Mouse (Mus musculus): ENCODE data around the gene Tuba3a. TPM values are rescaled to one million over a fixed set of nuclear protein-coding genes. Genes with fewer than 3 reads are reported as not detected.

Tuba3a gene
- polyA plus RNA-seq, 1 experiment from 2014 or later: 0.17 TPM

- no peak overlapping the region for H3K27ac ChIP-seq
- H3K9ac ChIP-seq (ENCODE audit: low read depth, low read length): no peak overlapping the region
- TF ChIP-seq CTCF (IDR thresholded peaks at IDR 0.05; ENCODE audit: low read depth): no peak
- H3K27me3 ChIP-seq (ENCODE audit: insufficient read depth, low read length): no peaks in the 10 kb centered on the region
- no peaks in the 10 kb centered on the region for H3K9me3 ChIP-seq (replicated peaks; ENCODE audit: low read length)
- no peak overlapping the region for H3K4me3 ChIP-seq (replicated peaks; ENCODE audit: low read depth, low read length)
- no peaks in the 10 kb centered on the region for H3K36me3 ChIP-seq (ENCODE audit: insufficient read depth, low read length)
- no peak for ATAC-seq (replicated peaks; ENCODE audit: low FRiP score, low read depth)
- H3K4me2 ChIP-seq (ENCODE audit: low read length): no peak overlapping the region
- H3K4me1 ChIP-seq (replicated peaks; ENCODE audit: insufficient read depth, low read length): peaks cover 16% of the 10 kb centered on the region; the same call in 1 of the 2 replicates
- no peak for DNase-seq (ENCODE audit: low spot score)
- 50% methylated on average over 7 of the region's 7 CpGs for WGBS
Observed at GRCm38 (mm10) chr6:125317077-125317476, 31.2 kb upstream of the Tuba3a start.

- H3K9me3 ChIP-seq (replicated peaks; ENCODE audit: low read length): no peaks in the 10 kb centered on the region
- peaks cover 21% of the 10 kb centered on the region; the same call in 1 of the 2 replicates for H3K4me1 ChIP-seq (replicated peaks; ENCODE audit: insufficient read depth, low read length)
- DNase-seq (ENCODE audit: low spot score) (no peak), ATAC-seq (replicated peaks; ENCODE audit: low FRiP score, low read depth) (no peak)
- H3K9ac ChIP-seq (ENCODE audit: low read depth, low read length): no peak overlapping the region
- H3K27me3 ChIP-seq (ENCODE audit: insufficient read depth, low read length): no peaks in the 10 kb centered on the region
- TF ChIP-seq CTCF (IDR thresholded peaks at IDR 0.05; ENCODE audit: low read depth): no peak
- WGBS: 62% methylated on average over 6 of the region's 6 CpGs
- H3K36me3 ChIP-seq (ENCODE audit: insufficient read depth, low read length): 0 out of 2 replicates have a peak, but pooled peaks cover 3% of the 10 kb centered on the region
- H3K4me2 ChIP-seq (ENCODE audit: low read length): no peak overlapping the region
- no peak overlapping the region for H3K4me3 ChIP-seq (replicated peaks; ENCODE audit: low read depth, low read length)
- H3K27ac ChIP-seq: peak overlapping the region; percentile 89; the same call in 1 of the 2 replicates
Observed at GRCm38 (mm10) chr6:125314746-125315145, 28.9 kb upstream of the Tuba3a start.

- peaks cover 21% of the 10 kb centered on the region; the same call in 1 of the 2 replicates for H3K4me1 ChIP-seq (replicated peaks; ENCODE audit: insufficient read depth, low read length)
- 32% methylated on average over 7 of the region's 7 CpGs for WGBS
- peak overlapping the region; percentile 62 for H3K4me3 ChIP-seq (replicated peaks; ENCODE audit: low read depth, low read length)
- ATAC-seq (replicated peaks; ENCODE audit: low FRiP score, low read depth) (peak; percentile 18; the same call in 1 of the 2 replicates), DNase-seq (ENCODE audit: low spot score) (no peak)
- TF ChIP-seq CTCF (IDR thresholded peaks at IDR 0.05; ENCODE audit: low read depth): no peak
- peak overlapping the region; percentile 89 for H3K27ac ChIP-seq
- no peaks in the 10 kb centered on the region for H3K27me3 ChIP-seq (ENCODE audit: insufficient read depth, low read length)
- H3K4me2 ChIP-seq (ENCODE audit: low read length): peak overlapping the region; percentile 84
- peak overlapping the region; percentile 92 for H3K9ac ChIP-seq (ENCODE audit: low read depth, low read length)
- peaks cover 7% of the 10 kb centered on the region for H3K36me3 ChIP-seq (ENCODE audit: insufficient read depth, low read length)
- H3K9me3 ChIP-seq (replicated peaks; ENCODE audit: low read length): no peaks in the 10 kb centered on the region
Observed at GRCm38 (mm10) chr6:125314231-125314563, 28.4 kb upstream of the Tuba3a start.

- DNase-seq (ENCODE audit: low spot score) (peak; percentile 94), ATAC-seq (replicated peaks; ENCODE audit: low FRiP score, low read depth) (peak; percentile 94)
- Histone ChIP-seq H3K4me3 (replicated peaks; ENCODE audit: low read depth, low read length) (peak within 1 kb of the TSS; percentile 62), H3K4me2 (ENCODE audit: low read length) (peak within 1 kb of the TSS; percentile 84), H3K9me3 (replicated peaks; ENCODE audit: low read length) (no peaks in the 10 kb centered on the region), H3K9ac (ENCODE audit: low read depth, low read length) (peak within 1 kb of the TSS; percentile 92), H3K27ac (peak within 1 kb of the TSS; percentile 89), H3K36me3 (ENCODE audit: insufficient read depth, low read length) (peaks cover 12% of the 10 kb centered on the region), H3K4me1 (replicated peaks; ENCODE audit: insufficient read depth, low read length) (peaks cover 21% of the 10 kb centered on the region; the same call in 1 of the 2 replicates), H3K27me3 (ENCODE audit: insufficient read depth, low read length) (no peaks in the 10 kb centered on the region)
- no peak for TF ChIP-seq CTCF (IDR thresholded peaks at IDR 0.05; ENCODE audit: low read depth)
- under 1% methylated on average over 45 of the region's 46 CpGs for WGBS
Observed at GRCm38 (mm10) chr6:125313546-125314230, 27.8 kb upstream of the Tuba3a start, which contains the start of gene Ltbr. Ltbr (minus strand) TSS chr6:125313885.

- no peaks in the 10 kb centered on the region for H3K9me3 ChIP-seq (replicated peaks; ENCODE audit: low read length)
- no peak for TF ChIP-seq CTCF (IDR thresholded peaks at IDR 0.05; ENCODE audit: low read depth)
- no peaks in the 10 kb centered on the region for H3K27me3 ChIP-seq (ENCODE audit: insufficient read depth, low read length)
- ATAC-seq (replicated peaks; ENCODE audit: low FRiP score, low read depth) (no peak), DNase-seq (ENCODE audit: low spot score) (no peak)
- H3K4me3 ChIP-seq (replicated peaks; ENCODE audit: low read depth, low read length): peak overlapping the region; percentile 62
- peak overlapping the region; percentile 89 for H3K27ac ChIP-seq
- peak overlapping the region; percentile 92 for H3K9ac ChIP-seq (ENCODE audit: low read depth, low read length)
- peaks cover 13% of the 10 kb centered on the region for H3K36me3 ChIP-seq (ENCODE audit: insufficient read depth, low read length)
- 39% methylated on average over 22 of the region's 22 CpGs for WGBS
- peak overlapping the region; percentile 84 for H3K4me2 ChIP-seq (ENCODE audit: low read length)
- H3K4me1 ChIP-seq (replicated peaks; ENCODE audit: insufficient read depth, low read length): peaks cover 21% of the 10 kb centered on the region; the same call in 1 of the 2 replicates
Observed at GRCm38 (mm10) chr6:125312581-125313355, 26.9 kb upstream of the Tuba3a start.

- no peak for DNase-seq (ENCODE audit: low spot score)
Observed at GRCm38 (mm10) chr6:125312171-125312570, 26.3 kb upstream of the Tuba3a start.

More at GRCm38 (mm10) chr6:125312171-125312570, 26.3 kb upstream of the Tuba3a start:
- Histone ChIP-seq H3K4me1 (replicated peaks; ENCODE audit: insufficient read depth, low read length) (peaks cover 21% of the 10 kb centered on the region; the same call in 1 of the 2 replicates), H3K36me3 (ENCODE audit: insufficient read depth, low read length) (peaks cover 15% of the 10 kb centered on the region), H3K4me3 (replicated peaks; ENCODE audit: low read depth, low read length) (peak overlapping the region; percentile 62; the same call in 1 of the 2 replicates), H3K9ac (ENCODE audit: low read depth, low read length) (peak overlapping the region; percentile 24; the same call in 1 of the 2 replicates), H3K27ac (no peak overlapping the region), H3K9me3 (replicated peaks; ENCODE audit: low read length) (no peaks in the 10 kb centered on the region), H3K4me2 (ENCODE audit: low read length) (peak overlapping the region; percentile 84), H3K27me3 (ENCODE audit: insufficient read depth, low read length) (no peaks in the 10 kb centered on the region)
- 70% methylated on average over 9 of the region's 9 CpGs for WGBS
- no peak for ATAC-seq (replicated peaks; ENCODE audit: low FRiP score, low read depth)
- no peak for TF ChIP-seq CTCF (IDR thresholded peaks at IDR 0.05; ENCODE audit: low read depth)
